Mouse (Mus musculus) cerebellum, adult 2 months (tissue): ENCODE data around the gene Kcnip3.

ENCODE experiments used
- CTCF ChIP-seq: fragments of 200-500 bp; IDR thresholded peaks from 2 replicates; pipeline ENCODE4 v1.5.1; 2011; ENCODE audit warnings: low read depth, mild to moderate bottlenecking, control low read depth, low read length, moderate library complexity, borderline replicate concordance; ENCODE audit not compliant: insufficient read depth
- POLR2A ChIP-seq: fragments of 200-500 bp; IDR thresholded peaks from 2 replicates; pipeline ENCODE4 v1.6.1; 2011; ENCODE audit warnings: low read length, control low read depth, borderline replicate concordance; ENCODE audit not compliant: insufficient read depth

- TF ChIP-seq CTCF (no peak), POLR2A (no peak)
These were observed 27.8 kb upstream of the Kcnip3 start for GRCm38 (mm10) chr2:127549711-127550110.
